25 mouse cellular contexts compared by ENCODE assay signal in genomic region chr15:82872037-82872436, GRCm38 (mm10).
"Had no signal": no experiment of that assay in that cellular context is flagged by ENCODE, and none has a peak within 500 bp of the region (broad histone marks: within the 10 kb centered on the region; RNA-seq: fewer than 3 reads in every experiment).

No protein-coding gene starts in this region.

- ATAC-seq: hindbrain, embryonic 16.5 days; intestine, embryonic 16.5 days had no signal

- H3K4me2 ChIP-seq: heart, embryonic 12.5 days; hindbrain, embryonic 12.5 days; hindbrain, embryonic 14.5 days; kidney, embryonic 15.5 days; limb, embryonic 13.5 days; limb, embryonic 15.5 days had no signal

- H3K4me1 ChIP-seq: hindbrain, embryonic 12.5 days; kidney, embryonic 15.5 days; limb, embryonic 15.5 days had no signal

- H3K36me3 ChIP-seq: heart, embryonic 12.5 days; hindbrain, embryonic 10.5 days; hindbrain, embryonic 12.5 days; kidney, embryonic 15.5 days; limb, embryonic 13.5 days; limb, embryonic 15.5 days had no signal

- H3K27ac ChIP-seq: gastrocnemius, adult 2 months; heart, adult 2 months; hindbrain, embryonic 10.5 days; hindbrain, embryonic 12.5 days; hindbrain, embryonic 14.5 days; kidney, embryonic 15.5 days; kidney, postnatal 0 days; limb, embryonic 13.5 days; limb, embryonic 15.5 days; liver, embryonic 14.5 days had no signal

- H3K9me3 ChIP-seq: heart, embryonic 12.5 days; hindbrain, embryonic 10.5 days; hindbrain, embryonic 12.5 days; kidney, embryonic 15.5 days; limb, embryonic 13.5 days; limb, embryonic 15.5 days had no signal

- DNase-seq: gastrocnemius, adult 2 months; gastrocnemius, postnatal 10 days; gastrocnemius, postnatal 25 days; heart, adult 2 months; heart, postnatal 10 days; heart, postnatal 4 days; kidney, adult 11 months; kidney, adult 2 months; kidney, adult 9 months; kidney, postnatal 14 days; kidney, postnatal 36 days; layer of hippocampus, adult 9-11 months; layer of hippocampus, postnatal 36 days; left cerebral cortex, postnatal 4 days had no signal

- H3K4me3 ChIP-seq: gastrocnemius, adult 2 months; heart, adult 2 months; heart, embryonic 12.5 days; hindbrain, embryonic 10.5 days; hindbrain, embryonic 12.5 days; kidney, embryonic 15.5 days; limb, embryonic 13.5 days; limb, embryonic 15.5 days had no signal

- H3K9ac ChIP-seq: heart, embryonic 12.5 days; hindbrain, embryonic 12.5 days; hindbrain, embryonic 14.5 days; kidney, embryonic 15.5 days; limb, embryonic 13.5 days; limb, embryonic 15.5 days; liver, embryonic 14.5 days had no signal

- H3K27me3 ChIP-seq: heart, embryonic 12.5 days; hindbrain, embryonic 12.5 days; kidney, embryonic 15.5 days; limb, embryonic 13.5 days; limb, embryonic 15.5 days had no signal
